Mouse (Mus musculus): ENCODE measurements around the gene Prrc2c. TPM values are rescaled to one million over a fixed set of nuclear protein-coding genes. Genes with fewer than 3 reads are reported as not detected.

The Prrc2c gene
- polyA plus RNA-seq, 1 experiment from 2014 or later: 148 TPM

DNA sequence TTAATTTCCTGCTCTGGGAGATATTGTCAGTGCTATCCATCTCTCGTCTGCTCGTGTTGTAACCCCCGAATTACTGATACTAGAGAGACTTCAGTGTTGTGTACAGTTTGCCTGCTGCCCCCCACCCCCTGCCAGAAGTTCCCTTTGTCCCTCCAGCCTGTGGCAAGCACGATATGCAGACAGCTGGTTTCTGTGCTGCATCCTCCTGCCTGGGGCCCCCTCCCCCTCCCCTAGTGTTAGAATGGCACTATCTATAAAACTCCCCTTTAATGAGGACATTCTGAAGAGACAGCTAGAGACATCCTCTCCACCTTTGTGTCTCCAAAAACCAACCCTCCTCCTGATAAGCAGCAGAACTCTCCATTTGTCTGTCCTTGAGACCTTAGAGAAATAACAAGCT is 116.5 kb downstream of the Prrc2c start:
- Histone ChIP-seq H3K9me3 (replicated peaks) (no peaks in the 10 kb centered on the region), H3K27me3 (ENCODE audit: low read depth, poor library complexity, severe bottlenecking) (no peaks in the 10 kb centered on the region), H3K4me1 (peaks cover 3% of the 10 kb centered on the region; the same call in 1 of the 2 replicates), H3K36me3 (no peaks in the 10 kb centered on the region), H3K4me3 (no peak overlapping the region), H3K27ac (replicated peaks) (no peak overlapping the region)
- no peak for DNase-seq (ENCODE audit: low spot score)
- WGBS: 54% methylated on average over 4 of the region's 4 CpGs

Small RNAs within 50 kb of the gene (microRNA-seq; reads per million reads assigned to microRNA genes)
- gene Gm27616: not detected

Other genes starting within 250 kb of the Prrc2c start
- 26.7 and 28.5 TPM in 2 replicates for gene Mettl13, start 192.0 kb downstream of the Prrc2c start, polyA plus RNA-seq (2016; fragmentation: Nextera tagmentation; extraction: Ambion mirVana)
- gene Vamp4, start 170.0 kb downstream of the Prrc2c start, polyA plus RNA-seq (2016; fragmentation: Nextera tagmentation; extraction: Ambion mirVana): 52.3 and 53.0 TPM in 2 replicates
- not detected in 2 replicates for gene Myoc, start 101.4 kb downstream of the Prrc2c start, polyA plus RNA-seq (2016; fragmentation: Nextera tagmentation; extraction: Ambion mirVana)
- gene Myocos, start 82.3 kb downstream of the Prrc2c start, polyA plus RNA-seq (2016; fragmentation: Nextera tagmentation; extraction: Ambion mirVana): not detected in 2 replicates
- gene Fmo4, start 73.4 kb upstream of the Prrc2c start, polyA plus RNA-seq (2016; fragmentation: Nextera tagmentation; extraction: Ambion mirVana): 0.58 and 0.95 TPM in 2 replicates
- gene Fmo1, start 126.1 kb upstream of the Prrc2c start, polyA plus RNA-seq (2016; fragmentation: Nextera tagmentation; extraction: Ambion mirVana): 10.9 and 14.7 TPM in 2 replicates
- gene Fmo2, start 158.2 kb upstream of the Prrc2c start, polyA plus RNA-seq (2016; fragmentation: Nextera tagmentation; extraction: Ambion mirVana): 0.02 TPM in 1 of 2 replicates, not detected in the other
- gene Fmo6, start 197.0 kb upstream of the Prrc2c start, polyA plus RNA-seq (2016; fragmentation: Nextera tagmentation; extraction: Ambion mirVana): not detected in 2 replicates
- not detected in 2 replicates for gene Fmo3, start 244.0 kb upstream of the Prrc2c start, polyA plus RNA-seq (2016; fragmentation: Nextera tagmentation; extraction: Ambion mirVana)

Data from midbrain, embryonic 10.5 days (tissue).